Mouse (Mus musculus) left cerebral cortex, adult 18-20 months (tissue): ENCODE measurements around the gene Mgl2. TPM values are rescaled to one million over a fixed set of nuclear protein-coding genes. Genes with fewer than 3 reads are reported as not detected.
"Not testable (repeated sequence)": the region's sequence is repeated elsewhere in the genome, so short reads cannot be mapped to it uniquely, and the experiment has no call there.

Experiments used
- DNase-seq, 2 experiments: peaks; one replicate each; pipeline ENCODE4 v3.0.0; 2021 to 2022; ENCODE audit warnings: low spot score in 2 of 2, mixed read lengths in 1 of 2
- total RNA-seq, 2 experiments: library from RNA; stranded (reverse); gene quantifications; 2 replicates each; pipeline ENCODE4 v1.2.3; 2021

The Mgl2 gene
- total RNA-seq, 2 experiments from 2014 or later: 1.0 TPM

GRCm38 (mm10) chr11:70169471-70169870, 39.3 kb downstream of the Mgl2 start:
- not testable (repeated sequence) for DNase-seq

- DNase-seq: no peak
Observed at GRCm38 (mm10) chr11:70170291-70170690, 40.2 kb downstream of the Mgl2 start.

GRCm38 (mm10) chr11:70171181-70171580, 41.1 kb downstream of the Mgl2 start:
- DNase-seq: no peak

- DNase-seq: peak in 1 of 2 experiments; percentile 27
Observed at GRCm38 (mm10) chr11:70171847-70172246, 41.7 kb downstream of the Mgl2 start.

GRCm38 (mm10) chr11:70172298-70172697, 42.2 kb downstream of the Mgl2 start:
- no peak for DNase-seq

- no peak for DNase-seq
Observed at GRCm38 (mm10) chr11:70174491-70174890, 44.4 kb downstream of the Mgl2 start.

GRCm38 (mm10) chr11:70177647-70178046, 47.5 kb downstream of the Mgl2 start:
- DNase-seq: no peak

GRCm38 (mm10) chr11:70178311-70178710, 48.2 kb downstream of the Mgl2 start:
- no peak for DNase-seq

GRCm38 (mm10) chr11:70178756-70179155, 48.6 kb downstream of the Mgl2 start:
- no peak for DNase-seq

GRCm38 (mm10) chr11:70179401-70179800, 49.3 kb downstream of the Mgl2 start:
- peak; percentile 19 to 20 for DNase-seq

- no peak for DNase-seq
Observed at GRCm38 (mm10) chr11:70180496-70180895, 50.4 kb downstream of the Mgl2 start.

GRCm38 (mm10) chr11:70185120-70185519, 55.0 kb downstream of the Mgl2 start:
- DNase-seq: no peak

Other genes with a start within 250 kb of the Mgl2 start
- 1 to 10 TPM; 1.2 to 1.4 TPM for gene Kctd11, start 248.9 kb upstream of the Mgl2 start, total RNA-seq
- gene Acap1, start 234.8 kb upstream of the Mgl2 start, total RNA-seq: under 1 TPM in 1 of 2 experiments, not detected in 1; 0.14 TPM
- gene 2810408A11Rik, start 229.3 kb upstream of the Mgl2 start, total RNA-seq: under 1 TPM; 0.35 to 0.72 TPM
- gene Neurl4, start 229.3 kb upstream of the Mgl2 start, total RNA-seq: 100 to 1,000 TPM; 116 to 118 TPM
- gene Gps2, start 216.4 kb upstream of the Mgl2 start, total RNA-seq: 10 to 100 TPM; 33.0 to 33.4 TPM
- gene Eif5a, start 208.4 kb upstream of the Mgl2 start, total RNA-seq: 100 to 1,000 TPM; 431 to 468 TPM
- 1 to 10 TPM; 4.6 to 6.5 TPM for gene Ybx2, start 194.5 kb upstream of the Mgl2 start, total RNA-seq
- 1 to 10 TPM; 4.9 to 6.4 TPM for gene Slc2a4, start 182.1 kb upstream of the Mgl2 start, total RNA-seq
- gene Cldn7, start 165.6 kb upstream of the Mgl2 start, total RNA-seq: not detected
- gene Ctdnep1, start 149.2 kb upstream of the Mgl2 start, total RNA-seq: 100 to 1,000 TPM; 111 to 121 TPM
- 10 to 100 TPM; 78.8 to 87.3 TPM for gene Elp5, start 147.8 kb upstream of the Mgl2 start, total RNA-seq
- 100 to 1,000 TPM; 231 to 236 TPM for gene Gabarap, start 139.2 kb upstream of the Mgl2 start, total RNA-seq
- 10 to 100 TPM; 52.6 to 53.8 TPM for gene Phf23, start 134.6 kb upstream of the Mgl2 start, total RNA-seq
- gene Dvl2, start 129.7 kb upstream of the Mgl2 start, total RNA-seq: 10 to 100 TPM; 28.6 to 32.9 TPM
- 10 to 100 TPM; 55.6 to 57.9 TPM for gene Acadvl, start 114.9 kb upstream of the Mgl2 start, total RNA-seq
- gene Dlg4, start 113.4 kb upstream of the Mgl2 start, total RNA-seq: 100 to 1,000 TPM; 718 to 731 TPM
- gene Asgr1, start 76.2 kb upstream of the Mgl2 start, total RNA-seq: 1 to 10 TPM; 2.2 to 3.8 TPM
- gene Asgr2, start 37.7 kb upstream of the Mgl2 start, total RNA-seq: not detected
- gene Clec10a, start 25.9 kb downstream of the Mgl2 start, total RNA-seq: 1 to 10 TPM; 2.6 to 4.0 TPM
- gene Slc16a11, start 82.4 kb downstream of the Mgl2 start, total RNA-seq: 10 to 100 TPM; 34.2 to 35.5 TPM
- 1 to 10 TPM; 5.2 to 8.0 TPM for gene Slc16a13, start 90.7 kb downstream of the Mgl2 start, total RNA-seq
- 1 to 10 TPM; 1.2 to 3.2 TPM for gene Bcl6b, start 99.5 kb downstream of the Mgl2 start, total RNA-seq
- 10 to 100 TPM; 44.6 to 47.2 TPM for gene 0610010K14Rik, start 107.6 kb downstream of the Mgl2 start, total RNA-seq
- gene Gm21988, start 109.5 kb downstream of the Mgl2 start, total RNA-seq: 1 to 10 TPM; 3.0 to 4.8 TPM
- gene Rnasek, start 109.5 kb downstream of the Mgl2 start, total RNA-seq: 100 to 1,000 TPM; 269 to 280 TPM
- under 1 TPM; 0.44 to 0.47 TPM for gene Alox12, start 125.0 kb downstream of the Mgl2 start, total RNA-seq
- under 1 TPM; 0.19 to 0.40 TPM for gene Alox12e, start 192.3 kb downstream of the Mgl2 start, total RNA-seq
- not detected for gene Alox15, start 221.7 kb downstream of the Mgl2 start, total RNA-seq